Mouse (Mus musculus): Measurements from ENCODE around the gene Arhgap17. TPM values are rescaled to one million over a fixed set of nuclear protein-coding genes. Genes with fewer than 3 reads are reported as not detected.

Arhgap17 gene
- polyA plus RNA-seq, 1 experiment: 51.0 TPM

- Histone ChIP-seq H3K36me3 (replicated peaks; ENCODE audit: low read length) (peaks cover 40% of the 10 kb centered on the region), H3K4me1 (peaks cover 28% of the 10 kb centered on the region), H3K9me3 (no peaks in the 10 kb centered on the region), H3K4me3 (replicated peaks) (no peak overlapping the region), H3K27me3 (replicated peaks) (no peaks in the 10 kb centered on the region)
- no peak for TF ChIP-seq GATA1 (IDR thresholded peaks at IDR 0.05; ENCODE audit: borderline replicate concordance, low read length)
Observed at GRCm38 (mm10) chr7:123399286-123399685, 29.6 kb upstream of the Arhgap17 start.

GRCm38 (mm10) chr7:123398828-123399227, 29.1 kb upstream of the Arhgap17 start:
- TF ChIP-seq GATA1 (IDR thresholded peaks at IDR 0.05; ENCODE audit: borderline replicate concordance, low read length): no peak
- H3K36me3 ChIP-seq (replicated peaks; ENCODE audit: low read length): peaks cover 38% of the 10 kb centered on the region
- H3K27me3 ChIP-seq (replicated peaks): no peaks in the 10 kb centered on the region
- no peaks in the 10 kb centered on the region for H3K9me3 ChIP-seq
- H3K4me3 ChIP-seq (replicated peaks): no peak overlapping the region
- peaks cover 25% of the 10 kb centered on the region for H3K4me1 ChIP-seq

- TF ChIP-seq GATA1 (IDR thresholded peaks at IDR 0.05; ENCODE audit: borderline replicate concordance, low read length): no peak
- TF ChIP-seq FLI1 (IDR thresholded peaks at IDR 0.05; ENCODE audit: low read length): no peak
- Histone ChIP-seq H3K27me3 (replicated peaks) (no peaks in the 10 kb centered on the region), H3K4me3 (replicated peaks) (no peak overlapping the region), H3K36me3 (replicated peaks; ENCODE audit: low read length) (peaks cover 43% of the 10 kb centered on the region), H3K9me3 (no peaks in the 10 kb centered on the region), H3K4me1 (peaks cover 25% of the 10 kb centered on the region)
Observed at GRCm38 (mm10) chr7:123397931-123398330, 28.2 kb upstream of the Arhgap17 start.

- H3K9me3 ChIP-seq: no peaks in the 10 kb centered on the region
- H3K27me3 ChIP-seq (replicated peaks): no peaks in the 10 kb centered on the region
- H3K4me1 ChIP-seq: peaks cover 25% of the 10 kb centered on the region
- no peak overlapping the region for H3K4me3 ChIP-seq (replicated peaks)
- H3K36me3 ChIP-seq (replicated peaks; ENCODE audit: low read length): peaks cover 43% of the 10 kb centered on the region
- TF ChIP-seq GATA1 (IDR thresholded peaks at IDR 0.05; ENCODE audit: borderline replicate concordance, low read length) (no peak), FLI1 (IDR thresholded peaks at IDR 0.05; ENCODE audit: low read length) (no peak)
Observed at GRCm38 (mm10) chr7:123397369-123397768, 27.7 kb upstream of the Arhgap17 start.

- Histone ChIP-seq H3K4me3 (replicated peaks) (no peak overlapping the region), H3K36me3 (replicated peaks; ENCODE audit: low read length) (peaks cover 42% of the 10 kb centered on the region), H3K27me3 (replicated peaks) (no peaks in the 10 kb centered on the region), H3K9me3 (no peaks in the 10 kb centered on the region), H3K4me1 (peaks cover 25% of the 10 kb centered on the region)
- no peak for TF ChIP-seq GATA1 (IDR thresholded peaks at IDR 0.05; ENCODE audit: borderline replicate concordance, low read length)
- no peak for TF ChIP-seq FLI1 (IDR thresholded peaks at IDR 0.05; ENCODE audit: low read length)
Observed at GRCm38 (mm10) chr7:123396900-123397299, 27.2 kb upstream of the Arhgap17 start.

- TF ChIP-seq FLI1 (IDR thresholded peaks at IDR 0.05; ENCODE audit: low read length) (no peak), GATA1 (IDR thresholded peaks at IDR 0.05; ENCODE audit: borderline replicate concordance, low read length) (no peak)
- Histone ChIP-seq H3K4me3 (replicated peaks) (no peak overlapping the region), H3K27me3 (replicated peaks) (no peaks in the 10 kb centered on the region), H3K36me3 (replicated peaks; ENCODE audit: low read length) (peaks cover 41% of the 10 kb centered on the region), H3K9me3 (no peaks in the 10 kb centered on the region), H3K4me1 (peaks cover 18% of the 10 kb centered on the region)
Observed at GRCm38 (mm10) chr7:123394271-123394670, 24.6 kb upstream of the Arhgap17 start.

GRCm38 (mm10) chr7:123389686-123390280, 20.1 kb upstream of the Arhgap17 start:
- peaks cover 24% of the 10 kb centered on the region for H3K4me1 ChIP-seq
- no peaks in the 10 kb centered on the region for H3K27me3 ChIP-seq (replicated peaks)
- H3K36me3 ChIP-seq (replicated peaks; ENCODE audit: low read length): peaks cover 73% of the 10 kb centered on the region
- no peaks in the 10 kb centered on the region for H3K9me3 ChIP-seq
- H3K4me3 ChIP-seq (replicated peaks): no peak overlapping the region
- TF ChIP-seq FLI1 (IDR thresholded peaks at IDR 0.05; ENCODE audit: low read length) (no peak), GATA1 (IDR thresholded peaks at IDR 0.05; ENCODE audit: borderline replicate concordance, low read length) (no peak)

- H3K4me3 ChIP-seq (replicated peaks): no peak overlapping the region
- TF ChIP-seq GATA1 (IDR thresholded peaks at IDR 0.05; ENCODE audit: borderline replicate concordance, low read length): no peak
- TF ChIP-seq FLI1 (IDR thresholded peaks at IDR 0.05; ENCODE audit: low read length): no peak
- H3K36me3 ChIP-seq (replicated peaks; ENCODE audit: low read length): peaks cover 62% of the 10 kb centered on the region
- no peaks in the 10 kb centered on the region for H3K27me3 ChIP-seq (replicated peaks)
- H3K9me3 ChIP-seq: no peaks in the 10 kb centered on the region
- peaks cover 38% of the 10 kb centered on the region for H3K4me1 ChIP-seq
Observed at GRCm38 (mm10) chr7:123385693-123386407, 16.1 kb upstream of the Arhgap17 start.

GRCm38 (mm10) chr7:123377443-123378400, 8.0 kb upstream of the Arhgap17 start:
- H3K4me3 ChIP-seq (replicated peaks): peak overlapping the region; percentile 99
- H3K4me1 ChIP-seq: peaks cover 34% of the 10 kb centered on the region
- TF ChIP-seq GATA1 (IDR thresholded peaks at IDR 0.05; ENCODE audit: borderline replicate concordance, low read length): peak; percentile 71; the same call in 1 of the 3 replicates
- no peak for TF ChIP-seq FLI1 (IDR thresholded peaks at IDR 0.05; ENCODE audit: low read length)
- no peaks in the 10 kb centered on the region for H3K27me3 ChIP-seq (replicated peaks)
- peaks cover 10% of the 10 kb centered on the region for H3K36me3 ChIP-seq (replicated peaks; ENCODE audit: low read length)
- H3K9me3 ChIP-seq: peaks cover 3% of the 10 kb centered on the region; the same call in 1 of the 2 replicates

Data from megakaryocyte, embryonic 14.5 days (primary cell).